Mouse (Mus musculus) midbrain, embryonic 12.5 days (tissue): Measurements from ENCODE around the gene Tcl1b2. TPM values are rescaled to one million over a fixed set of nuclear protein-coding genes. Genes with fewer than 3 reads are reported as not detected.
"Not testable (repeated sequence)": the region's sequence is repeated elsewhere in the genome, so short reads cannot be mapped to it uniquely, and the experiment has no call there.

Experiments used
- ATAC-seq: fragments of 200-750 bp; cut with Nextera tagmentation; 2 replicates; pipeline ENCODE4 v1.8.0; 2017; ENCODE audit warnings: low read depth, moderate TSS enrichment, moderate library complexity; ENCODE audit not compliant: low FRiP score
- H3K27ac ChIP-seq: fragments of 300-500 bp; sonication (generic); replicated peaks from 2 replicates; pipeline ENCODE4 v1.5.1; 2016; ENCODE audit warnings: mild to moderate bottlenecking
- H3K27me3 ChIP-seq: fragments of 300-500 bp; sonication (generic); 2 replicates; pipeline ENCODE4 v1.6.1; 2016; ENCODE audit warnings: mild to moderate bottlenecking
- H3K36me3 ChIP-seq: fragments of 300-500 bp; sonication (generic); 2 replicates; pipeline ENCODE4 v1.6.1; 2016
- H3K4me1 ChIP-seq: fragments of 300-500 bp; sonication (generic); 2 replicates; pipeline ENCODE4 v1.6.1; 2016
- H3K4me2 ChIP-seq: fragments of 300-500 bp; sonication (generic); replicated peaks from 2 replicates; pipeline ENCODE4 v1.6.1; 2016; ENCODE audit warnings: mild to moderate bottlenecking, moderate library complexity
- H3K4me3 ChIP-seq: fragments of 300-500 bp; sonication (generic); 2 replicates; pipeline ENCODE4 v1.5.1; 2016; ENCODE audit warnings: mild to moderate bottlenecking
- H3K9ac ChIP-seq: fragments of 300-500 bp; sonication (generic); replicated peaks from 2 replicates; pipeline ENCODE4 v1.6.1; 2016; ENCODE audit warnings: mild to moderate bottlenecking, moderate library complexity
- H3K9me3 ChIP-seq: fragments of 300-500 bp; sonication (generic); 2 replicates; pipeline ENCODE4 v1.6.1; 2016; ENCODE audit warnings: mild to moderate bottlenecking
- WGBS: fragments of 180-500 bp; shearing (Covaris S2); methylation state at CpG from one replicate; pipeline ENCODE4 v1.1.7; 2016; 5-methylcytosine and 5-hydroxymethylcytosine counted together
- polyA plus RNA-seq: library from polyadenylated mRNA; unstranded; fragments of >200 nt; fragmentation: Nextera tagmentation; extraction: Ambion mirVana; gene quantifications from 2 replicates; pipeline ENCODE4 v1.2.1, GENCODE M21; 2016

Tcl1b2 gene
- polyA plus RNA-seq, 1 experiment from 2014 or later: not detected

DNA sequence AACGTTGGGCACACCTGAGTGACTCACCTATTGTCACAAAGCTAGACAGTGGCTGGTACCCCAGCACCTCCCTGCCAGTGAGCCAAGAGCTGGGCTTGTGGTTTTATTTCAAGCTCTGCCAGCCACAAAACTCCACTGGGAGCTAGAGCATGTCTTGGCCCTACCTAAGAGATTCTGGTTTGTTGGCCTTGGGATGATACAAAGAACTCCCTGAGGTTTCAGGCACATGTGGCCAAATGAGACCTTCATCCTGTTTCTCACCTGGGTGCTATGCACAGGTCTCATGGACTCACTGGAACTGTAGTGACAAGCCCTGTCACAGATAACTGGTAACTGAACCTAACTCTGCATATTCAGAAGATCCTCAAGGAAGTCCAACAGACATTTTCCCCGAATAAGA, 18.2 kb upstream of the Tcl1b2 start:
- WGBS: 88% methylated on average over 2 of the region's 2 CpGs
- Histone ChIP-seq H3K27ac (no peak overlapping the region), H3K4me1 (no peaks in the 10 kb centered on the region), H3K9me3 (no peaks in the 10 kb centered on the region), H3K9ac (no peak overlapping the region), H3K27me3 (no peaks in the 10 kb centered on the region), H3K4me2 (no peak overlapping the region), H3K4me3 (no peak overlapping the region), H3K36me3 (no peaks in the 10 kb centered on the region)
- ATAC-seq: no peak

DNA sequence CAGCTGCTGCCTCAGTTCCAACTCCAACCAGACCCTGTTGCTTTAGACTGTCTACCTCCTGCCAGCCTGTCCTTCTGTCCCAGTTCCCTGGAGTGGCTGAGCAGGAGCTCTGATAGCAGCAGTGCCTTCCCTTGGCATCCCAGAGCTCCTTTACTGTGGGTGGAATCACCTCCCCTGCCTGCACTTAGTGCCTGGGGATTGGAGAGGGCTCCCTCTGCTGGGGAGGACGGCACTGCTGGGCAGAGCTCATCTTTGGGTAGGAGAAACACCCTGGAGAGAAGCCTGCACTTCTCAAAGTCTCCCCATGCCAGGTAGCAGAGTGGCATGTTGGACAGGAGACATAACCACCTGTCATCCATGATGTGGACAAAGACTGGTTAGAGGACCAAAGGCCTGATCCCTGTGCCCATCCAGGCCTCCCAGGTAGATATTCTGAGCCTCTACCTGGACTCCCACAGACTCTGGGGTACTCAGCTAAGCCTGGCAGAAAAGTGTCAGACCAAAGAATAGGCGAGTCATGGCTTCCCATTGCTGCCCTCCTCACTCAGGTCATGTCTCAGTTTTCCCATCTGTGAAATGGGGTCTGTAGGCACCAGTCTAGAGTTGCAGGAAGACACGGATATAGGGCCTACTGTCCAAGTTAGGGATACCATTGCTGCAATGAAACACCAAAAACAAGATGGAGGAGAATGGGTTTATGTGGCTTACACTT, 16.2 kb upstream of the Tcl1b2 start:
- H3K4me3 ChIP-seq, H3K9ac ChIP-seq, H3K4me1 ChIP-seq, H3K9me3 ChIP-seq, H3K27ac ChIP-seq, H3K36me3 ChIP-seq, H3K27me3 ChIP-seq, H3K4me2 ChIP-seq, ATAC-seq: not testable (repeated sequence)
- 78% methylated on average over 3 of the region's 3 CpGs for WGBS

DNA sequence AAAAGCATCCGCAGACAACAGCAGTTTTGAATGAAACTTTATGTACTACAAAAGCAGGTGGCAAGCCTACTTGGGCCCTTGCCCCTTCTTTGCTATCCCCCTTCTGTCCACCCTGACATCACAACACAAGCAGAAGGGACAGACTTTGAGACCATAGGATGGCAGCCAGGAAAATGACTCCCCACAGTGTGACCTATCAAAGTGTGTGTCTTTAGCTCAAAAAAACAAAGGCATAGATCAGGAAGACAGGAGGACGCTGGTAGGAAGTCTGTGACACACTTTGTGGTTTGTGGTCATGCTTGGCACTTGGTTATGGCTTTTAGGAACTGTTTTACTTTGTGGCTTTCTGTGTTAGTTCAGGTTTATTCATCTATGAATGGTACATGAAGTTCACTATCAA, 11.6 kb upstream of the Tcl1b2 start:
- H3K4me1 ChIP-seq, H3K9me3 ChIP-seq, H3K27me3 ChIP-seq, ATAC-seq, H3K4me2 ChIP-seq, H3K27ac ChIP-seq, H3K9ac ChIP-seq, H3K4me3 ChIP-seq, H3K36me3 ChIP-seq: not testable (repeated sequence)
- 80% methylated on average over 2 of the region's 2 CpGs for WGBS

DNA sequence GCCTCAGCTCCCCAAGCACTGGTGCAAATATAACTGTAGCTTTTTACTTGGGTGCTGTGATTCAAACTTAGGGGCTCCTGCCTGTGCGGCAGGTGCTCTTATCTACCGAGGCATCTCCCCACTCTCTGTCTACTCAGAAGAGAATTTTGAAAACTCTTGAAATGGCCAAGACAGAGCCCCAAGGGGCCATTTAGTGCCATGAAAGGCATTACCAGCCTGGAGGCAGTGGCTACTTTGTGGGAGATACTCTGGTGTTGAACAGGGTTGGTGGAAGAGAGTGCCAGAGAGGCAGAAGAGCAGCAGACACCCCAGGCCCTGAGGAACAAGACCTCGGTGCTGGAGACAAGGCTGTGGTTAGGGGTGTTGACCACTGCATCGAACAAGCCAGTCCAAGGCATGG, 11.0 kb upstream of the Tcl1b2 start:
- not testable (repeated sequence) for H3K4me3 ChIP-seq, H3K9me3 ChIP-seq, H3K4me2 ChIP-seq, H3K36me3 ChIP-seq, ATAC-seq, H3K27me3 ChIP-seq, H3K4me1 ChIP-seq, H3K9ac ChIP-seq, H3K27ac ChIP-seq
- WGBS: 84% methylated on average over 4 of the region's 4 CpGs

DNA sequence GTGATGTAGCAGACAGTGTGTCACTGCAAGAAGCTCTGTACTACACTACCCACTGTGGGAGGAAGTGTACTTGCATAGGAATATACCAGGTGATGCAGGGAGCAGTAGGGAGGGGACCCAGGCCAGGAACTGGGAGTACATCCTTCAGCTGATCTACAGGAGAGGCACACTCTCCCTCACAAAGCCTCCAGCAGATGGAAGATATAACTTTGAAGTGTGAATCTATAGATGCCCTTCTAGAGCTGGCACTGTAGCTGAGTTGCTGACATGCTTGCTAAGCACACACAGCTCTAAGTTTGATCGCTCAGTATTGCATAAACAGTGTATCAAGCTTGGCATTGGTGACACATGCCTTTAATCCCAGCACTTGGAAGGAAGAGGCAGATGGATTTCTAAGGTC, 8.1 kb upstream of the Tcl1b2 start:
- not testable (repeated sequence) for H3K4me2 ChIP-seq, ATAC-seq, H3K27ac ChIP-seq, H3K4me1 ChIP-seq, H3K36me3 ChIP-seq, H3K9me3 ChIP-seq, H3K27me3 ChIP-seq, H3K4me3 ChIP-seq, H3K9ac ChIP-seq
- 94% methylated on average over 1 of the region's 1 CpGs for WGBS

DNA sequence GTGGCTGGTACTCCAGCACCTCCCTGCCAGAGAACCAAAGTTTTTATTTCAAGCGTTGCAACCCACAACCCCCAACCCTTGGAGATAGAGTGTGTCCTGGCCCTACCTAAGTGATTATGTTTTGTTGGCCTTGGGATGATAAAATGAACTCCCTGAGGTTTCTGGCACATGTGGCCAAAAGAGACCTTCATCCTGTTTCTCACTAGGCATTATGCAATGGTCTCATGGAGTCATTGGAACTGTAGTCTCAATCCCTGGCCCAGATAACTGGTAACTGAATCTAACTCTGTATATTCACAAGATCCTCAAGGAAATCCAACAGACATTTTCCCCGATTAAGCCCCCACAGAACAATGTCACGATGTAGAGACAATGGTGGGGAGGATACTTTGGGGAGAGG, 2.7 kb upstream of the Tcl1b2 start:
- Histone ChIP-seq H3K9me3 (no peaks in the 10 kb centered on the region), H3K36me3 (no peaks in the 10 kb centered on the region), H3K27ac (no peak overlapping the region), H3K4me1 (no peaks in the 10 kb centered on the region), H3K4me3 (no peak overlapping the region), H3K27me3 (no peaks in the 10 kb centered on the region), H3K9ac (no peak overlapping the region), H3K4me2 (no peak overlapping the region)
- WGBS: 94% methylated on average over 3 of the region's 3 CpGs
- no peak for ATAC-seq

DNA sequence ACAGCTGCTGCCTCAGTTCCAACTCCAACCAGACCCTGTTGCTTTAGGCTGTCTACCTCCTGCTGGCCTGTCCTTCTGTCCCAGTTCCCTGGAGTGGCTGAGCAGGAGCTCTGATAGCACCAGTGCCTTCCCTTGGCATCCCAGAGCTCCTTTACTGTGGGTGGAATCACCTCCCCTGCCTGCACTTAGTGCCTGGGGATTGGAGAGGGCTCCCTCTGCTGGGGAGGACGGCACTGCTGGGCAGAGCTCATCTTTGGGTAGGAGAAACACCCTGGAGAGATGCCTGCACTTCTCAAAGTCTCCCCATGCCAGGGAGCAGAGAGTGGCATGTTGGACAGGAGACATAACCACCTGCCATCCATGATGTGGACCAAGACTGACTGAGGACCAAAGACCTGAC, 886 bp upstream of the Tcl1b2 start:
- H3K4me1 ChIP-seq, H3K27ac ChIP-seq, H3K36me3 ChIP-seq, H3K4me2 ChIP-seq, H3K4me3 ChIP-seq, H3K9me3 ChIP-seq, H3K27me3 ChIP-seq, H3K9ac ChIP-seq, ATAC-seq: not testable (repeated sequence)
- 45% methylated on average over 1 of the region's 1 CpGs for WGBS

- not testable (repeated sequence) for H3K4me3 ChIP-seq, H3K4me2 ChIP-seq, H3K27ac ChIP-seq, H3K4me1 ChIP-seq, ATAC-seq, H3K9me3 ChIP-seq, H3K36me3 ChIP-seq, H3K27me3 ChIP-seq, H3K9ac ChIP-seq
- 85% methylated on average over 4 of the region's 4 CpGs for WGBS
Measured at GRCm38 (mm10) chr12:105155286-105155685, 9.5 kb downstream of the Tcl1b2 start.

DNA sequence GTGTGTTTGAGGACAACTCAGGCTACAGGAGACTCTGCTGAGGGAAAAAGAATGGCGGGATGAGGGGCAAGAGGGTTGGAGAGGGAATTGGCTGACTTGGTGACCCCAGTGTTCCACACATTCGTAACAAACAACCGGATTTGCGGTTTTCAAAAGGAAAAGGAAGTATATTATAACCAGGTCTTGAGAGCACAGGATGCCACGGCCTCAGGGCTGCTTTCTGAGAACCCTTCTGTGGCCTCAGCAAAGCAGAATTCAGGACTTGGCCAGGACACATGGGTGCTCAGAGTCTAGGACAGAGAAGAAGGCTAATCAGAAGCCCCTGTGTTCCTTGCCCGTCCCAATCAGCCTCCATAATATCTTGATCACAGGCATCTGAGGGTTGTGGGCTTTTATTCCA, 13.0 kb downstream of the Tcl1b2 start:
- H3K9ac ChIP-seq: no peak overlapping the region
- no peak for ATAC-seq
- WGBS: 78% methylated on average over 6 of the region's 6 CpGs

GRCm38 (mm10) chr12:105159390-105159789, 13.6 kb downstream of the Tcl1b2 start, which contains the start of gene Tcl1b1:
Gene Tcl1b1 (plus strand): TSS chr12:105159690.
- Histone ChIP-seq H3K27me3 (no peaks in the 10 kb centered on the region), H3K9me3 (no peaks in the 10 kb centered on the region), H3K36me3 (no peaks in the 10 kb centered on the region), H3K4me3 (no peak within 1 kb of the TSS), H3K9ac (no peak within 1 kb of the TSS), H3K4me1 (no peaks in the 10 kb centered on the region), H3K27ac (no peak within 1 kb of the TSS), H3K4me2 (no peak within 1 kb of the TSS)
- WGBS: 84% methylated on average over 4 of the region's 4 CpGs
- ATAC-seq: no peak

More for the DNA sequence above, 13.0 kb downstream of the Tcl1b2 start:
- Histone ChIP-seq H3K4me2 (no peak overlapping the region), H3K27ac (no peak overlapping the region), H3K36me3 (no peaks in the 10 kb centered on the region), H3K4me1 (no peaks in the 10 kb centered on the region), H3K9me3 (no peaks in the 10 kb centered on the region), H3K4me3 (no peak overlapping the region), H3K27me3 (no peaks in the 10 kb centered on the region)

- WGBS: 70% methylated on average over 3 of the region's 3 CpGs
- Histone ChIP-seq H3K4me1 (no peaks in the 10 kb centered on the region), H3K9ac (no peak overlapping the region), H3K27ac (no peak overlapping the region), H3K4me3 (no peak overlapping the region), H3K9me3 (no peaks in the 10 kb centered on the region), H3K27me3 (no peaks in the 10 kb centered on the region), H3K36me3 (no peaks in the 10 kb centered on the region), H3K4me2 (no peak overlapping the region)
- no peak for ATAC-seq
Measured at GRCm38 (mm10) chr12:105166734-105167133, 20.9 kb downstream of the Tcl1b2 start.

- H3K9ac ChIP-seq: no peak overlapping the region
- no peak overlapping the region for H3K4me3 ChIP-seq
- no peak overlapping the region for H3K27ac ChIP-seq
- H3K4me1 ChIP-seq: no peaks in the 10 kb centered on the region
- H3K9me3 ChIP-seq: no peaks in the 10 kb centered on the region
- no peaks in the 10 kb centered on the region for H3K36me3 ChIP-seq
- 95% methylated on average over 2 of the region's 2 CpGs for WGBS
- ATAC-seq: no peak
- H3K27me3 ChIP-seq: no peaks in the 10 kb centered on the region
- no peak overlapping the region for H3K4me2 ChIP-seq
Measured at GRCm38 (mm10) chr12:105173366-105173765, 27.6 kb downstream of the Tcl1b2 start.

GRCm38 (mm10) chr12:105174318-105174717, 28.5 kb downstream of the Tcl1b2 start:
- H3K4me1 ChIP-seq, H3K4me3 ChIP-seq, H3K9me3 ChIP-seq, ATAC-seq, H3K36me3 ChIP-seq, H3K27me3 ChIP-seq, H3K9ac ChIP-seq, H3K27ac ChIP-seq, H3K4me2 ChIP-seq: not testable (repeated sequence)
- WGBS: 38% methylated on average over 2 of the region's 2 CpGs
